Mouse (Mus musculus) ES-E14 (cell line): Measurements from ENCODE around the gene Gli3.

ENCODE experiments used
- HCFC1 ChIP-seq: IDR thresholded peaks from 2 replicates; pipeline ENCODE4 v1.6.1; 2012; ENCODE audit warnings: low read length, inconsistent platforms, borderline replicate concordance; ENCODE audit not compliant: insufficient read depth
- MAFK ChIP-seq: IDR thresholded peaks from 2 replicates; pipeline ENCODE4 v1.6.1; 2014; ENCODE audit warnings: mild to moderate bottlenecking, low read depth, low read length, inconsistent platforms; ENCODE audit not compliant: insufficient read depth
- ZC3H11A ChIP-seq: IDR thresholded peaks from 2 replicates; pipeline ENCODE4 v1.6.1; 2012; ENCODE audit warnings: low read depth, mild to moderate bottlenecking, inconsistent platforms, low read length, borderline replicate concordance
- ZNF384 ChIP-seq: IDR thresholded peaks from 2 replicates; pipeline ENCODE4 v1.6.1; 2012; ENCODE audit warnings: low read depth, low read length, inconsistent platforms

- TF ChIP-seq ZNF384 = no peak
- TF ChIP-seq HCFC1 = no peak
- no peak for TF ChIP-seq ZC3H11A
- no peak for TF ChIP-seq MAFK
These were observed 83.2 kb downstream of the Gli3 start for GRCm38 (mm10) chr13:15546258-15546657.
